Mouse (Mus musculus): ENCODE measurements around the gene Rgcc.

The Rgcc gene

DNA sequence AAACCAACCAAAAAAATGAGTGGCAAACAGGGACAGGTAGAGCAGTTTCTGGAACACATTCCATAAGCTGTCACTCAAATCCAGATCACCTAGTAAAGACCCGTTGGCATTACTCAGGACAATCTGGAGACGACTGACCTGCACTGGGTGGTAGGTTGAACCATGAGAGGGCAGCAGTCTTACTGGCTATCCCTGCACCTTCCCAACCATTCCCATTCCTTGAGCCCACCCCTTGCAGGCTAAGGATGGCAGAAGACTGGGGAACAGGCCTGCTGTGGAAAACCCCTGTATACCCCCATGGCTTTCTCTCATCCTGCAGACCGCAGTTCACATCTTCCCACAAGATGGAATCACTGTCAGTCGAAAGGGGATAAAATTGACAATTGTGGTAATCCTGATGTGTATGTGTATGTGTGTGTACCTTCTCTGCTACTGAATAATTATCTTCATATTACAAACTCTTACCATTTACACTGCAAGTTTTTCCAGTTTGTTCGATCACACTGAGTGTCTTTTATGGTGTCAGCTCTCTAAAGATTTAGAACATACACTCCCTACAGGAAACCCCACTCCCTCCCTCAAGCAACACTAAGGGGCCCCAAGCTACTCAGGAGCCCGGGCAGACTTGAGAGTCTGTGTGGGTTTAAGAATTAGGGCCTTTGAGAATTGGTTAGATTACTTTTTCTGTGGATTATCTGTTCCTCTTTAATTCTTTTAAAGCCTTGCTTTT lies 59.6 kb downstream of the Rgcc start:
- in situ Hi-C loops (cut with MboI, MseI) = no loop called here

DNA sequence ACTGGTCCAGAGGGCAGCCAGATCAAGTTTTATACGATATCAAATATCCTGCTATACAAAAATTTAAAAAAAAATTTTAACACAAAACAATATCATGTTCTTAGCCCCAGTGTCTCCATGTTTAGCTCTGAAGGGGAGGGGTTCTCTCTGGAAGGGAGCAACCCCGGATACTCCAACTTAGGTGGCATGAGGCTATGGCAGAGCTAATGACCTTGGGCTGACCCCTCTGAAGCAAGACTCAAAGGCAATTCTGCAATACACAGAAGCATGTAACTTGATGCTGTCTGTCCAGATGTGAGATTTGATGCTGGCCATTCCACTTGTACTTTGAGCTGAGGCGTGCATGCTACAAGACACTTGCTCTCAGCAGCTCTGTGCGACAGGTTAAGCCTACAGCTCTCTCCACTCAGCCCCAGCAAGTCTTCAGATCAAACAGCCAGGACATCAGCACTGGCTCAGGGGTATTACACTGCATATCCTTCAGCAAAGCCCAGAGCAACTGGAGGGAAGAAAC lies 60.3 kb downstream of the Rgcc start:
- in situ Hi-C loops (cut with MboI, MseI) = no loop called here

DNA sequence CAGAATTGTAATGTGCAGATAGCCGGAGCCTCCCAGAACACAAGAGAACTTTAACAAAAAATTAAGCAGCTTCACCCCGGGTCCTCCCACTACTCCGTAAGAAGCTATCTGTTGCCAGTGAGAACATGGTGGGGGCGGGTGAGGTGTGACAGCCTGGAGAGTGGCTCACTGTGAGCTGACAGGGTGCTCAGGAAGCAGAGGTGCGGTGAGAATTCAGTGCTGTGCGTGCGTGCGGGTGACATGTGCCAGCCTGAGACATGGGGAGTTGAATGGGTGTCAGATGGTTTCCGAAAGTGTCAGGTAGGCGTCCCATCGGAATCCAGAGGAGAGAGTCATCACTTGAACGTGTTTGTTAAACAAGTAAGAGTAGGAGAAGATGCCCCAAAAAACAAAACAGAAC lies 62.0 kb downstream of the Rgcc start:
- in situ Hi-C loops (cut with MboI, MseI) = no loop called here

Measured in T-helper 2 cell (primary cell).